Mouse (Mus musculus): Measurements from ENCODE around the gene Tfap2e.

Gene Tfap2e

GRCm38 (mm10) chr4:126707439-126707826 is 28.6 kb downstream of the Tfap2e start:
- in situ Hi-C loops (cut with MboI, MseI), result no loop called here

GRCm38 (mm10) chr4:126706630-126707438 is 29.2 kb downstream of the Tfap2e start:
- in situ Hi-C loops (cut with MboI, MseI), result no loop called here

- in situ Hi-C loops (cut with MboI, MseI), result no loop called here
Measured at GRCm38 (mm10) chr4:126696908-126697307, 39.1 kb downstream of the Tfap2e start.

GRCm38 (mm10) chr4:126693021-126693420 is 43.0 kb downstream of the Tfap2e start:
- in situ Hi-C loops (cut with MboI, MseI), result no loop called here

GRCm38 (mm10) chr4:126689457-126689856 is 46.6 kb downstream of the Tfap2e start:
- in situ Hi-C loops (cut with MboI, MseI), result no loop called here

GRCm38 (mm10) chr4:126683084-126683483 is 53.0 kb downstream of the Tfap2e start:
- in situ Hi-C loops (cut with MboI, MseI), result no loop called here

- in situ Hi-C loops (cut with MboI, MseI), result no loop called here
Measured at GRCm38 (mm10) chr4:126682298-126682697, 53.7 kb downstream of the Tfap2e start.

GRCm38 (mm10) chr4:126677054-126678003 is 58.7 kb downstream of the Tfap2e start, which contains the start of gene Psmb2:
Gene Psmb2 (plus strand): TSS chr4:126677630.
- in situ Hi-C loops (cut with MboI, MseI), result no loop called here

- in situ Hi-C loops (cut with MboI, MseI), result no loop called here
Measured at GRCm38 (mm10) chr4:126667075-126667474, 69.0 kb downstream of the Tfap2e start.

Data from regulatory T cell (primary cell).